Mouse (Mus musculus): ENCODE measurements at regions not wholly inside any gene's neighbourhood (a gene's known extent, or its start where the extent isn't known, plus 50 kb on each side); places are given as distances from the start of the nearest gene placed in this dataset.

- DNase-seq (ENCODE audit: extremely low spot score in 1 of 2, low spot score in 1 of 2): no peak
Observed at GRCm38 (mm10) chr4:152878401-152878800, 400.7 kb upstream of the Kcnab2 start.

DNA sequence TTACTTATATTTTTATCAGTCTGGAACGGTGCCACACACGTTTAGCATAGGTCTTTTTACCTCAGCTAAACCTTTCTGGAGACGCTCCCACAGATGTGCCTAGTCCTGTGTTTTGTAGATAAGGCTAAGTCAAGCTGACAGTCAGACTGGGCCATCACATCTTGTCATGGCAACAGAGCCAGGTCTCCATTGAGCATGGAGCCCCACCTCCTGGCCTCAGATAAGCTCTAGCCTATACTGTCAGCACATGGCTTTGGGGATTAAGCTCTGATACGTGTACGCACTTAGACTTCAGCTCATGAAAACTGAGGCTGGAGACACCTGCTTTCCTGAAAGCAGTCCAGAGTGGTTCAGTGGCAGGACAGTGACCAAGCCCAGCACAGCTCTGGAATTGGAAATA lies 392.4 kb upstream of the Kcnab2 start:
- no peak for DNase-seq (ENCODE audit: extremely low spot score in 1 of 2, low spot score in 1 of 2)

GRCm38 (mm10) chr4:152865894-152866293 lies 388.2 kb upstream of the Kcnab2 start:
- DNase-seq (ENCODE audit: extremely low spot score in 1 of 2, low spot score in 1 of 2): no peak

GRCm38 (mm10) chr4:152862818-152863614 lies 385.3 kb upstream of the Kcnab2 start:
- DNase-seq (ENCODE audit: extremely low spot score in 1 of 2, low spot score in 1 of 2): peak in 1 of 2 experiments; percentile 13

DNA sequence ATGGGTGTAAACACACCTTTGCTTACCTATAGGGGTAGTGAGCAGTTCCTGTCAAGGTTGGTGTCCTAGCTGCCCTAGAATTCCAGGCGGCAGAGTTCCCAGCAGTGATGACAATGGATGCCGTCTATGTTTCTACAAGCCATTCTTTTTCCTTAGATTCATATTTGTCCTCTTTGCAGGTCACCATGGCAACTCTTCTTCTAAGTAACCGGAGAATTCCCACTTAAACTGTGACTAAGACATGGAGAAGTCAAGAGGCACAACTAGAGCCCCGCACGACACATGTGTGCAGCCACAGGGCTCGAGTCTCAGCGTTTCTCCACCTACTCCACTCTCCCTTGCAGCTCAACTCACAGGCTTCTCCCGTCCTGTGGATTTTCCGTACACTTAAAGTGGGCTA lies 381.5 kb upstream of the Kcnab2 start:
- DNase-seq (ENCODE audit: extremely low spot score in 1 of 2, low spot score in 1 of 2): no peak

GRCm38 (mm10) chr4:152850147-152850546 lies 372.5 kb upstream of the Kcnab2 start:
- DNase-seq (ENCODE audit: extremely low spot score in 1 of 2, low spot score in 1 of 2): no peak

- DNase-seq (ENCODE audit: extremely low spot score in 1 of 2, low spot score in 1 of 2): no peak
Observed at GRCm38 (mm10) chr4:152836080-152836479, 358.4 kb upstream of the Kcnab2 start.

- DNase-seq (ENCODE audit: extremely low spot score in 1 of 2, low spot score in 1 of 2): no peak
Observed at GRCm38 (mm10) chr4:152834421-152835110, 356.9 kb upstream of the Kcnab2 start.

DNA sequence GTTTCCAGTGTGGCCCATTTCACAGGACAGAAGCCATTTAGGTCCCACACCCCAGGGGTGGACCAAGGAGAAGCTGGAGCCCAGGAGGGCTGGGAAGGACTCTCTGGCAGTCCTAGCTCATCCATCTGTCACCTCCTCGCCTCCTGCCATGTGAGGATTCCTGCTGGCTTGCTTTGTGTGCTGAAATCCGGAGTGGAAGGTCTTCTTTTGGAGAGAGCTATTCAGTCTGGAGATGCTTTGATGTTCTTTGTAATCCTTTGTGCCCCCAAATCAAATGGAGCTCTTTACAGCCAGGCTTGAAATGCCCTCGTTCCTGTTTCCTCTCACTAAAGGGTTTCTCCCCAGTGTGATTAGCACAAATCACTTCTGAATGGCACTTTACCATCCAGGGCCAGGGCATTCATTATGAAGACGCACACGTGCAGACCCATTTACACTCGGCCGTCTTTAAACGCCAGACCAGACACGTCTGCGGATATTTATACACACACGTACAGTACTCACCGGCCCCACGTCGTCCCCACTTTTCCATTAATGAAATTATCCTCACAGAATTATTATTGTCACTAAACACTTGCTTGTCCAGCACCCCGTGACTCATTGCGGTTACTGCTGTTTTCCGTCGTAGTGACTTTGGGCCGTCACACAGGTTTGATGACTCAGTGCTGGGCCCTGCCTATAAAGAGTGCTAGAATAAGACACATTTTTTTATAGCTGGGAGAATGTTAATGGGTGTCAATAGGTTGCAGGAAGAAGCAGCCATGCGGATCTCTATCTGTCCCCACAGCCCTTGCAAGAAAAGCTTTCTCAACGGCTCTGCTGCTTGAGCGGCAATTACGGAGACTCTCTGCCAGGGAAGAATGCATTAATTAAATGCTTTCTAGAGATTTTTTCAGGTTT lies 356.0 kb upstream of the Kcnab2 start:
- no peak for DNase-seq (ENCODE audit: extremely low spot score in 1 of 2, low spot score in 1 of 2)

DNA sequence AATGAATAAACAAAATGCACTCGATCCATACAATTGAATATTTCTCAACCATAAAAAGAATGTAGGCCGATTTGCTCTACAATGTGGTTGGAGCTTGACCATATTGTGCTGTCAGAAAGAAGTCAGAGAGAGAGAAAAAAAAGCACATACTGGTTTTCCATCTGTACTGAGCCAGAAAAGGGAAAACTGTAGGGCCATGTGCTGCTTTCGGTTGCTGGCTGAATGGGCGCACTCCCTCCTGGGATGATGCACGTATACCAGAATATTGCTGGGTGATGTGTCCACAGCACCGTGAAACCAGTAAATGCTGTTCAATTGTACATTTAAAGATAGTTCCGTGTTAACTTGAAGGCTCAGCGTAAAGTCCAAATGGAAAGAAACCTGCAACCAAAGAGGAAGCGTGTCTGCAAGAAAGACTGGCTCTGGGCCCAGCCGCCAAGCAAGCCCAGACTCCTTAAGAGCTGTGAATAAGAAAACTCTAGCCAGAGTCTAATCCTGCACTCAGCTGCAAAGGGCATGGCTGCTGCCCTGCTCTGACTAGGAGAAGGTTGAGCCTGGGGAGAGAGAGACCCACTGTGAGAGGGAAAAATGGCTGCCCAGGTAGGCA lies 355.2 kb upstream of the Kcnab2 start:
- DNase-seq (ENCODE audit: extremely low spot score in 1 of 2, low spot score in 1 of 2): no peak

- DNase-seq (ENCODE audit: extremely low spot score in 1 of 2, low spot score in 1 of 2): no peak
Observed at GRCm38 (mm10) chr4:152825185-152825584, 347.5 kb upstream of the Kcnab2 start.

DNA sequence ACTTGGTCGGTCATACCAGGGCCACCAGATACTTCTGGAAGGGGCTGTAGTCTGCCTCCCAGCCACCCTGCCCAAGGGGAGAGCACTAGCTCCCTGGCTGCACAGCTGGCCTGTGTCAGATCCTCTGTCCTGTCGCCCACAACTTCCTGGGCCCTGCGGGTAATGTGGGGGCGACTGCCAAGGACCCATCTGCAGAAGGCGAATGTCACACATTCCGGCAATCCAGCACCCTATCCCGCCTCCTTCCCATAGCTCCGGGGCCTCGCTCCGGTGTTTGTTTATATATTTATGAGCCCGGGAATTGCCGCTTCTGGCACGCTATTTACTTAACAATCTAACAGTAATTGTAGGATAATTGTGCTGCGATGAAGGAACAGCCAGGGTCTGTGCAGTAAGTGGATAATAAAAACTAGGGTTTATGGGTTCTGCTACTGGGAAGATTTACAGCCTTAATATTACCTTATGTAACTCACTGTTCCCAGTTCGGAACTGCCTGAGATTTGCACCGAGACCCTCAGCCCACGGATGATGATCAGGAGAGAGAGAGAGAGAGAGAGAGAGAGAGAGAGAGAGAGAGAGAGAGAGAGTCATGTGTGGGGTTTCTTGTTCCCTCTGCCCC lies 338.6 kb upstream of the Kcnab2 start:
- DNase-seq (ENCODE audit: extremely low spot score in 1 of 2, low spot score in 1 of 2): no peak

DNA sequence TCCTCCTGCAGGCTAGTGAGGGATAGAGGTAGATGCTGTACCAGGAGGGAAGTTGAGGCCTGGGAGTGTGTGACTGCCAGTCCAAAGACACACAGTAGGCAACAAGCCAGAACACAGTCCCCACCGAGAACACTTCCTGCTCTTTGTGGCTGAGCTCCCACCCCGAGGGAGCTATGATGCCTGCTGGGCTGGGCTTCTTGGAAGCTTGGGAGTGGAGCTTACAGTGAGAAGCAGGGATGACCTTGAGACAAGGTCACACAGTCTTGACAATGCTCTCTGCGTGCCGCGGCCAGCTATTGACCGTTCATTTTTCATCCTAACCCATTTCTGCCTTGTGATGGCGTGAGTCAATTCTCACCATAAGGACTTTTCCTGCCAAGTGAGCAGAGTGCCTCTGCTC lies 328.9 kb upstream of the Kcnab2 start:
- no peak for DNase-seq (ENCODE audit: extremely low spot score in 1 of 2, low spot score in 1 of 2)

GRCm38 (mm10) chr4:152799392-152799791 lies 321.7 kb upstream of the Kcnab2 start:
- DNase-seq (ENCODE audit: extremely low spot score in 1 of 2, low spot score in 1 of 2): no peak

DNA sequence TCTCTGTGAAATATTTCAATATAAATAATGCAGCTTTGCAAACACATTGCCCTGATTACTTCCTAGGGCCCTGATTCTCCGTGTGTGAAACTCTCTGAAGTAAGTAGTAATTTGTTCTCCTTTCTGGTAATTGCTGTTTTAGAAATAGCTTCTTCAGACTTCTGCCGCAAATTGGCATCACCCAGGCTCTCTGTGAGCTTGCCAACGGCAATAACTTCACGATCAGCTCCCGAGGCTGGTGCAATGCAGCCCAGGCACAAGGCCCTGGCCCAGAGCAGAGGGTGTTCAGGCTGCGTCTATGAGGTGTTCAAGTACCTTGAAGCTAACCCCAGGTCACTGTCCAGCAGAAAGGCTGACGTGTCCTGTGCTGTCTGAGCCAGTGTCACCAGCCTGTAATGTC lies 310.8 kb upstream of the Kcnab2 start:
- DNase-seq (ENCODE audit: extremely low spot score in 1 of 2, low spot score in 1 of 2): peak in 1 of 2 experiments; percentile 17

GRCm38 (mm10) chr4:152784972-152785371 lies 307.3 kb upstream of the Kcnab2 start:
- no peak for DNase-seq (ENCODE audit: extremely low spot score in 1 of 2, low spot score in 1 of 2)

- DNase-seq (ENCODE audit: extremely low spot score in 1 of 2, low spot score in 1 of 2): peak; percentile 14
Observed at GRCm38 (mm10) chr4:152779526-152779925, 301.9 kb upstream of the Kcnab2 start.

- DNase-seq (ENCODE audit: extremely low spot score in 1 of 2, low spot score in 1 of 2): no peak
Observed at GRCm38 (mm10) chr4:152775801-152776200, 298.1 kb upstream of the Kcnab2 start.

DNA sequence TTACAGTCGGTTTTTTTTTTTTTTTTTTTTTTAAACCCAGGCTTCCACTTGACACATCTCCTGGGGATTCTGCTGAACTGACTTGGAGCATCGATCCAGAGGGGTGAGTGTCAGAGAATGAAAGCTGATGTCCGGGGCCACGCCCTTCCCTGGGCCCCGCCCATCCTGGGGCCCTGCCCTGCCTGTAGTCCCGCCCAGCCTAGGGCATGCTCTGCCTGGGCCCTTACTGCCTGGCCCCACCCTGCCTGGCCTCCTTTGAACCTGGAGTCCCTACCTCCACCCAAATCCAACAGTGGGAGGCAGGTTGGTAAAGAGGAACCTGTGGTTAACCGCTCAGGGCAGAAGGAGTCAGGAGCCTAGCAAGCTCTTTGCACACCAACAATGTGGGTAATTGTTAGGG lies 293.7 kb upstream of the Kcnab2 start:
- no peak for DNase-seq (ENCODE audit: extremely low spot score in 1 of 2, low spot score in 1 of 2)

DNA sequence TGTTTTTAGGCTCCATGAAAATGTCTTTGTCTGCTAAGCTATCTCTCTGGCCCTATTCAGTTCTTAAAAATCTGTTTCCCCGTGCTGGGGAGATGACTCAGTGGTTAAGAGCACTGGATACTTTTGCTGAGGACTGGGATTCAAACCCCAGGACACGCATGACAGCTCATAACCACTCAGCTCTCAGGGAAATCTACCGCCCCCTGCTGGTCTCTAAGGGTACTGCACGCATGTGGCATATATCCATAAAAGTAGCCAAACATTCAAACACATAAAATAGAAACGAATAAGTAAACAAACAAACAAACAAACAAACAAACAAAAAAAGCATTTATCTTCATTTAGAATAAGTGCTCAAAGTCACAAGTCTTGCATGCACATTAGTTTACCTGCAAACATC lies 289.7 kb upstream of the Kcnab2 start:
- DNase-seq (ENCODE audit: extremely low spot score in 1 of 2, low spot score in 1 of 2): no peak
